Mouse (Mus musculus): ENCODE measurements around the gene Nphs1.
"Not testable (repeated sequence)": the region's sequence is repeated elsewhere in the genome, so short reads cannot be mapped to it uniquely, and the experiment has no call there.

Nphs1 gene

DNA sequence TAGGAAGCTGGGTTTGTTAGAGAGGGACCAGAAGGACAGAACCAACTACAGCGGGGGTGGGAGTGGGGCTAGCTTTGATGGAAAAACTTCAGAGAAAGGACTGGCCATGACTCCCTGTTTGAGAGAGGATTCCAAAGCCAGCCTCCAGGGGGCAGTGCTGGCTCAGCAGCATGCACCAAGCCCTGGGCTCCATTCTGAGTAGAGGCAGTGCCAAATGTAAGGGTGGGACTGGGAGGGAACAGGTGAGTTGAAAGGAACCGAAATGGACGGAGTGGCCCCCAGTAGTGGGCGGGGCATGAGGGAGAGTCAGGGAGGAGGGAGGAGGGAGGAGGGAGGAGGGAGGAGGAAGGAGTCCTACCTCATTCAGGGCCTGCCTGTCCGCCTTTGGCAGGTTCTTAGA is 17.4 kb upstream of the Nphs1 start:
- peak; percentile 39 to 72 for DNase-seq (ENCODE audit: low spot score in 2 of 2)

DNA sequence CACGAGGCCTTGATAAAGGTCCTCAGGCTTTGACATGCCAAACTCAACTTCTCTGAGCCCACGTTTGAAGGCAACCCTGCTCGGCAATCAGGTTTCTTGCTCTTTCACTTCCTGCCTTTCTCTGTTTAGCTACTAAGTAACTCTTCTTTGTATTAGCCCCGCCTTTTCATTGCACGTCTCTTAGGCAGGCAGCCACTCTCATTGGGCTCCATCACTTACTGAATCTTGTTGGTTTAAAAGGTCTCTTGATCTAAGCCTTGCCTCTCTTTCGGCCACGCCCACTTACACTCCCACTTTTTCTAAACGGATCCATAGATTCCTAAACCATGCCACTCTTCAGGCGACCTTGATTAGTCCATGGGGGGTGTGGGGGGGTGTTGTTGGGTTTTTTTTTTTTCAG is 14.4 kb upstream of the Nphs1 start:
- no peak for DNase-seq (ENCODE audit: low spot score in 2 of 2)

DNA sequence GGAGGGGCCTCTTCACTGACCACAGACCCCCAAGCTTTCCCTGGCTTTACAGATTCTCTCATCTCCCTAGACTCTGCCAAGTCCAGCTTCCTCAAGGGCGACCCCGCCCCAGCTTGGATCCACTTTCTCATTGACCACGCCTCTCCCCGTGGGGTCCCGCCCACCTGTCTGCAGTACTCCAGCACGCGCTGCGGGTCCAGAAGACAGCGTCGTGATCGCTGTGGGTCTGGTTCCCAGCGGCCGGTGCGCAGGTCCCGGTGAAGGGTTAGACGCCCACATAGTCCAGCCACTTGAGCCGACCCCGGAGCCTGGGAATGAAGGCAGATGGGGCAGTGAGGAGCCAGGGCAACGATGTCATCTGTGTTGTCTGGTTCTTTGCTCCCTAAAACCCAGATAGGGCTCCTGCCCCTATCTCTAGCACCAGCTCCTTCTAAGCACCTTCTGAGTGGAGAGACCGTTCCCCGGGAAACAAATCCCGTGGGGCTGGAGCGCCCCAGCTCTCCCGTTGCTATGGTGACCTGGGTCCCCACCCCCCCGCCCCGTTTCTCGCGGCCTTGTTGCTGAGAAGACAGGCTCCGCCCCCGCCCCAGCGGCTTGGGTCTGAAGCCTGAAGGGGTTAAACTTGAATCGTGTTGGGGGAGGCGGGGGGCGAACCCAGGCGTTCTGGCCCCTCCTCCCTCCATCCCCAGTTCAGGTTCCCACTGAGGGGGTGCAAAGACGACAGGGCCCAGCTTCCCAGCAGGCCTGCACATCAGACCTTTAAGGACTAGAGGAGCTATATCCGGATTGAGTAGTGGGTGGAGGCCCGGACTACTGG is 13.8 kb upstream of the Nphs1 start:
- peak in 1 of 2 experiments; percentile 26 for DNase-seq (ENCODE audit: low spot score in 2 of 2)

DNA sequence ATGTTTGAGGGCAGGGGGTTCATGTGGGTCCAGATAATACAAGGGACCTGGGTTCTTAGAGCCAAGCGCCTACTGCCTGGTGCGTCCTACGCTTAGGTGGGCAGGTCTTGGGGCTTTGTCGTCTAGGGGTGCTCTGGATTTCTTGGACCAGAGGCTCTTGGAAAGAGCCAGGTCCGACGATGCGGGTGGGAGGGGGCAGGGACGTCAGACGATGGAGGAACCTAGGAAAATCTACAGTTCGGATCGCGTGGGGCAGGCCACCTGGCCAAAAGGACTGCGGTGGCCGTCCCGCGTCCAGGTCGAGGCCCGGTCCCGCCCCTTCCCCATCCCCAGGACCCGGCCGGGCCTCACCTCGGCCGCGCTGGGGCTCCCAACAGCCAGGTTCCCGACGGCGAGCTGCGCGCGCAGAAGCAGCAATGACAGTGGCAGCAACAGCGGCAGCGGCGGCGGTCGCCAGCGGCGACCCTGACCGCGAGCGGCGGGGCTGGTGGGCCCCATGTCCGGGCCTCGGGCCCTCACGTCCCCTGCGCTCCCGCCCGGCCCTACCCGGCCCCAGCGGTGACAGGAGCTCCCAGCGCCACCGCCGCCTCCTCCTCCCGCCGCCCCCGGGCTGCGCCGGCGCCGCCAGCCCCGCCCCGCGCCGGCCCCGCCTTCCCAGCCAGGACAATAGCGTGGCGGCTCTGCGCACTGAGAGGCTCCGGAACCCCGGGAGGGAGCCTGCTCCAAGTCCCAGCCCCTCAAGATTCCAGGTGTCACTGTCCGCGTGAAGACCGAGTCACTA is 13.0 kb upstream of the Nphs1 start, which contains the start of gene Aplp1:
Gene Aplp1, minus strand, starts transcription at position 565 of the 781 bp plus-strand sequence.
- DNase-seq (ENCODE audit: low spot score in 2 of 2) = peak in 1 of 2 experiments; percentile 43

DNA sequence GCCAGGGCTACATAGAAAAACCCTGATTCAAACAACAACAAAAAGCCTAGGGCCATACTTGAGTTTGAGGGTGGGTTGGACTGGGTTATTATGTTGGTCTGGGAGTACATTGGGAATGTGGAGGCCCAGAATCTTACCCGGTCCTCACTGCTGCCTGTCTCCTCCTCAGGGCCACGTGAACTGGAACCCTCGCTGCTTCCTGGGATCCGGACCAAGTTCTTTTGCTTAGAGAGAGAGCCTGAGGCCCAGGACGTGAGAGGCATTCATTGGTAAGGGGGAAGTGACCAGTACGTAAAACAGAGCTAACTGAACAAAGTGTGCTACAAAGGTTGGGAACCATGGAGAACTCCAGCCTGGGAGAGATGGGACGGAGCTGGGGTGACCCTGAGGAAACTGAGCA is 7.9 kb upstream of the Nphs1 start:
- DNase-seq (ENCODE audit: low spot score in 2 of 2) = no peak

DNA sequence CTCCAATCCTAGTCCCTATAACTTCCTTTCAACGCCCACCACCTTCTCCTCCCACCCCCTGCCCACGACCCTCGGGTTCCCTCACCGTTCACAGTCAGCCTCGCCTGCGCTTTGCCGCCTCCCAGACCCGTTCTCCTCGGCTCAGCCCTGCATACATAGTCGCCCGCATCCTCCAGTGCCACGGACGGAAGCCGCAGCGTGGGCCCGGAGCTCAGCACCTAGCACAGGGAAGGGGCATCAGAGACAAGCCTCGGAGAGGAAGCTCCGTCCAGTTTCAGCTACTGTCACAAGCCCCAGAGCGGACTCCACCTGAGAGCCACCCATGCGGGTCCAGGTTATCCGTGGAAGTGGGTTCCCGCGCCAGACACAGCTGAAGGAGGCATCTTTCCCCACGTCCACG is 4.8 kb upstream of the Nphs1 start:
- DNase-seq (ENCODE audit: low spot score in 2 of 2) = no peak

DNA sequence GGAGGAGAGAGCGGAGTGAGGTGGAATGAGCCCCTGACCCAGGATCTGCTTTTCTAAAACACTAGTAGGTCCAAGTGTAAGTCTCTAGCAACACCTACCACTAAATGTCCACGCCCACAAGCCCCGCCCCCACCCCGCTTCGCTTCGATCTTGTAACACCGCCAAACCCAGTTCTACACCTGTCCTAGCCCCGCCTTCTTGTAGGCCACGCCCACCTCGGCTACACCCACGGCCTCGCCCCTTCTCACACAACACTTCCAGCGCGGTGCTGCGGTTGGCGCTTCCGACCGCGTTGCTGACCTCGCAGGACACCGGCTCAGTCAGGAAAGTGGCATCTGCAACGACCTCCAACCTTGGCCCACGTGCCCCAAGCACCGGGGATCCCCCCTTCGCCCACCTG is 4.3 kb upstream of the Nphs1 start:
- DNase-seq (ENCODE audit: low spot score in 2 of 2) = peak in 1 of 2 experiments; percentile 71

DNA sequence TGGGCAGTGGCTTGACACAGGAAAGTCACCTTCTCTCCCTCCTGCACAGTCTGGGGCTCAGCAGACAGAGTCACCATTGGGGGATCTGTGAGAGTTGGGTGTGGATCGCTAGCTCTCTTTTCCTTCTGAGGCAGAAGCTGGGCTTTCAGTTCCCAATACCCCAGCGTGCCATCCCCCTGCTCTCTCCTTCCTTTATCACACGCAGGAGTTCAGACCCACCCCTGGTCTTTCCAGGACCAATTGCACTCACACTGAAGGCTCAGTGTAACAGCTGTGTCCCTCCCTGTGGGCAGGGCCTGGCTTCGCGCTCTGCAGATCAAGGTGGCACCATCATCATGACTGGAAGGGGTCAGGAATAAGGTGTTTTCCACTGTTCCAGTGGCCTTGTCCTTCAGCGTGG is 3.9 kb upstream of the Nphs1 start:
- DNase-seq (ENCODE audit: low spot score in 2 of 2) = no peak

DNA sequence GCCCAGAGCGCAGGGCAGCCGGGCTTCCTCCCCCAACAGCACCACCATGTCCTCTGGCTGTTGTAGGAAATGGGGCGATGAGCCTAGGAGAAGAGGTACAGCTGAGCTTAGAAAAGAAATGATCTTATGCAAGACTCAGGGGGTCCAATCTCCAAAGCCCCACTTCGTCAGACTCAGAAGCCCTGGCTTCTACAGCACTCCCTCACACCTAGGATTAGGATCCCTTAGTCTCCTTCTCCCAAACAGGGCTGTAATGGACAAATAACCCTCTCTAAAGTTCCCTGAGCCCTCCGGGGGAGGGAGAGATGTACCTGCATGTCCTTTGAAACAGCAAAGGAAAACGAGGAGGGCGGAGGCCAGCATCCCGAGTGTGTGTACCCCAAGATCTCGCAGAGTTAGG is 1.6 kb upstream of the Nphs1 start:
- DNase-seq (ENCODE audit: low spot score in 2 of 2) = no peak

DNA sequence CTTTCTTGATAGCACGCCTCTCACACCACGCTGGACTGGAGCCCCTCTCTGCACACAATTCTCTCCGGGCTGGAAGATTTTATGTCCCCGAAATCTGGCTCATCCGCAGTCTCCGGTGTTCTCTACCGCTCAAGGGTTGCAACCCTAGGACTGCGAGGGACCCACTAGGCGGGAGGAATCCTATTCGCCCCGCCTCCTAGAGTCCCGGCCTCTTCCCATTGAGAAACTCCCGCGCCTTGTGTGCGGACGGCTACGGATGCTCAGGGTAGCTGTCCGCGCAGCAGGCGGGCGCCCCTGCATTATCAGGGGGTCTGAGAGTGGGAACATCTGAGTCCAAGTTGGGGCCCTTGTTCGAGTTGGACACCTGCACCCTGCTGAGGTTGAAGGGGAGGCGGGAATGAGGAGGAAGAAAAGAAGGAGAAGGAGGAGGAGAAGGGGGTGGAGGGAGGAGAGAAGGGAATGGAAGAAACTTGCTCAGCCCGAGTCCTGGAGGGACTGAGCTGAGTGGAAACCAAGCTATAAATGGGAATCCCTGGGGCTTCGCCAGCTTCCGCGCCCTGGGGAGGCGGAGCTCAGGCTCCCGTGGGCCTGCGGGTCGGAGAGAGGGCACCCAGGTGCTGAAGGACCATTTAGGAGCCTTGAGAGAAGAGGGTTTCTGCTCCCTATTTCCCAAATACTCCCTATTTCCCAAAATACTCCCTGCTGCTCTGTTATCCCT is 1.0 kb upstream of the Nphs1 start:
- DNase-seq (ENCODE audit: low spot score in 2 of 2) = no peak

DNA sequence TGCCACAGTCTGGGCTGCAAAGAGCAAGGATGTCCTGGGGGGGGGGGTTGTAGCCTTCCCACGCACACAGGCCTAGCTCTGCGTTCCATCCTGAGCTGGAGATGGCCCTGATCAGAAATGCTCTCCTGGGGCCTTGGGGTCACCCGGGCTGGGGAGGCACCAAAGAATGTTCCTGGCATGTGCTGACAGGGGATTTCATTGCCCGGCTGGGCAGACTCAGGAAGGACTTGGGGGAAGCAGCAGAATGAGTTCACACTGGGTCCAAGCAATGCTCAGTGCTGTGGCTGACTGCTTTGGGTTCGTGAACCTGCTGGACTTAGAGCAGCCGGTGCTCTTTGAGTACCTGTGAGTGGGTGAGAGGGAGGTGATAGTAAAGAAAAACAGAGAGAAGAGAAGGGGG is 1.4 kb downstream of the Nphs1 start:
- no peak for DNase-seq (ENCODE audit: low spot score in 2 of 2)

DNA sequence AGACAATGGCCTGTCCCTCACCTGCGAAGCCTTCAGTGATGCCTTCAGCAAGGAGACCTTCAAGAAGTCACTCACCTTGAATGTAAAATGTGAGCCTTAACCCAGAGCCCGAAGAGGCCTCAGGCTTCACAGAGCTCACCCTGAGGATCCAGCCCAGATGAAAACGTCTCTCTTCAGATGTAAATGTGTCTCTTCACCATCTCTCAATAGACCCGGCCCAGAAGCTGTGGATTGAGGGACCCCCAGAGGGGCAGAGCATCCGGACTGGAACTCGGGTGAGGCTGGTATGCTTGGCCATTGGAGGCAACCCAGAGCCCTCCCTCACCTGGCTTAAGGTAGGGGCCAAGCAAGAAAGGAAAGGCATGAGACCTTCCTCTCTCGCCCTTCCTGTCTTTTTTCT is 5.5 kb downstream of the Nphs1 start:
- DNase-seq (ENCODE audit: low spot score in 2 of 2) = no peak

DNA sequence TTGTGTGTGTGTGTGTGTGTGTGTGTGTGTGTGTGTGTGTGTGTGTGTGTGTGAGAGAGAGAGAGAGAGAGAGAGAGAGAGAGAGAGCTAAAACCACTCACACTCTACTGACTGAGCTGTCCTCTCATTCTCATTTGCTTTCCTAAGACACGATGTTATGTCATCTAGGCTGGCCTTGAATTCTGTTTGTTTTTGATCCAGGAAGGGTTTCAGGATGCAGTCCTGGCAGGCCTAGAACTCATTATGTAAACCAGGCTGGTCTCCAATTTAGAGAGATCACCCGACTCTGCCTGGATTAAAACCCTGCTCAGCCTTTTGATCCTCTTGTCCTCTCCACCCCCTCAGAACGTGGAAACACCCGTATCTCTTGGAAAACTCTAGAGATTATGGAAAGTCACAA is 5.9 kb downstream of the Nphs1 start:
- no peak for DNase-seq (ENCODE audit: low spot score in 2 of 2)

DNA sequence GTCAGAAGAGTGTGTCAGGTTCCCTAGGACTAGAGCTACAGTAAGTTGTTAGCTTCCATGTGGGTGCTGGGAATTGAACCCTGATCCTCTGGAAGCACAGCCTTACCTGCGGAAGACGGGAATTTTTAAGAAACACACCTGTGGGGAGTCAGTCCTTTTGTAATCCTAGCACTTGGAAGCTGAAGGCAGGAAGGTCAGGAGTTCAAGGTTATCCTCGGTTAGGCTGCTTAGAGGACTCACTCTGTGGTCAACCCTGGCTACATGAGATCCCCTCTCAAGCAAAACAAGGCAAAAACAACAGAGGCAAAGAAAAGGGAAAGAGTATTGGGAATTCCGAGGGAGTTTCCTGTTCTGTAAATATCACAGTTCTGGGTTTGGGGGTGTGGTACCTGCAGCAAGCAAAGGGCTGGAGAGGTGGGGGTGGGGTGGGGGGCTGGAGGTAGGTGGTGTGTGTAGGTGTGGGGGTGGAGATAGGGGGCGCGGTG is 6.7 kb downstream of the Nphs1 start:
- DNase-seq (ENCODE audit: low spot score in 2 of 2) = no peak

DNA sequence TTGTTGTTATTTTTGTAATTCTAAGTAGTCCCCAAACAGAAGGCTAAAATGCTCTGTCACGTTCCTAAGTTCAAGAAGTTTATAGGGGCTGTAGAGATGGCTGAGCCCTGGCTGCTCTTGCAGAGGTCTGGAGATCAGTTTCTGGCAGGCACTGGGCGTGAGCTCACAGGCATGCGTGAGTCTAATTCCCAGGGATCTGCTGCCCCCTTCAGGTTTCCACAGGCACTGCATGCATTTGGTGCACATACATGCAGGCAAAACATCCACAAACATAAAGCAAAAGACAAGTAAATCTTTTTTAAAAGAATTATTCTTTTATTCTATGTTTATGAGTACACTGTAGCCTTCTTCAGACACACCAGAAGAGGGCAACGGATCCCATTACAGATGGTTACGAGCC is 14.3 kb downstream of the Nphs1 start:
- peak in 1 of 2 experiments; percentile 61 for DNase-seq (ENCODE audit: low spot score in 2 of 2)

DNA sequence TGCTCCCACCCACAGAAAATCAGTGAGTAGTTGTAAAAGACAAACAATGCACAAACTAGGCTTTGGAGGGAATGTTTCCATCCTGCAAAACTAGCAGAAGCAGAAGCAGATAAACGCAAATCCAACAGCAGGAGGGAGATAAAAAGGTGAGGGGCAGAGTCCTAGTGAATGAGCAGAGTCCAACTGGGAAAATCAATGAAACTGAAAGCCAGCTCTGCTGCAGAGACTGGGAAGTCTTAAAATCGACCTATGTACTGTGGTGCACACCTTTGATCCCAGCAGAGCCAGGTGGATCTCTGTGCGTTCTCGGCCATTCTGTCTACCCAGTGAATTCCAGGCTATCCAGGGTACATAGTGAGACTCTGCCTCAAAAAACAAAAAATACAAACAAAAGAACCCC is 16.9 kb downstream of the Nphs1 start:
- DNase-seq (ENCODE audit: low spot score in 2 of 2) = no peak

DNA sequence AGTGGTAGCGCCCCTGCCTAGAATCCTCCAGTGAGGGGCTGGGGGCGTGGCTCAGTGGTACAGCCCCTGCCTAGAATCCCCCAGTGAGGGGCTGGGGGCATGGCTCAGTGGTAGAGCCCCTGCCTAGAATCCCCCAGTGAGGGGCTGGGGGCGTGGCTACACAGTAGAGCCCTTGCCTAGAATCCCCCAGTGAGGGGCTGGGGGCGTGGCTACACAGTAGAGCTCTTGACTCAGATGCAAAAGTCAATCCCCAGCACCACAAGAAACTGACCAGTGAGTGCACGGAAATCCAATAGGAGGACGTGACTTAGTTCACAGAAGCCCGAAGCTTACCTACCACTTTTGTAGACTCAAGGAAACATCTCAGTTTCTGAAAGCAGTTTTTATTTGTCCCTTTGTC is 18.0 kb downstream of the Nphs1 start:
- not testable (repeated sequence) for DNase-seq (ENCODE audit: low spot score in 2 of 2)

DNA sequence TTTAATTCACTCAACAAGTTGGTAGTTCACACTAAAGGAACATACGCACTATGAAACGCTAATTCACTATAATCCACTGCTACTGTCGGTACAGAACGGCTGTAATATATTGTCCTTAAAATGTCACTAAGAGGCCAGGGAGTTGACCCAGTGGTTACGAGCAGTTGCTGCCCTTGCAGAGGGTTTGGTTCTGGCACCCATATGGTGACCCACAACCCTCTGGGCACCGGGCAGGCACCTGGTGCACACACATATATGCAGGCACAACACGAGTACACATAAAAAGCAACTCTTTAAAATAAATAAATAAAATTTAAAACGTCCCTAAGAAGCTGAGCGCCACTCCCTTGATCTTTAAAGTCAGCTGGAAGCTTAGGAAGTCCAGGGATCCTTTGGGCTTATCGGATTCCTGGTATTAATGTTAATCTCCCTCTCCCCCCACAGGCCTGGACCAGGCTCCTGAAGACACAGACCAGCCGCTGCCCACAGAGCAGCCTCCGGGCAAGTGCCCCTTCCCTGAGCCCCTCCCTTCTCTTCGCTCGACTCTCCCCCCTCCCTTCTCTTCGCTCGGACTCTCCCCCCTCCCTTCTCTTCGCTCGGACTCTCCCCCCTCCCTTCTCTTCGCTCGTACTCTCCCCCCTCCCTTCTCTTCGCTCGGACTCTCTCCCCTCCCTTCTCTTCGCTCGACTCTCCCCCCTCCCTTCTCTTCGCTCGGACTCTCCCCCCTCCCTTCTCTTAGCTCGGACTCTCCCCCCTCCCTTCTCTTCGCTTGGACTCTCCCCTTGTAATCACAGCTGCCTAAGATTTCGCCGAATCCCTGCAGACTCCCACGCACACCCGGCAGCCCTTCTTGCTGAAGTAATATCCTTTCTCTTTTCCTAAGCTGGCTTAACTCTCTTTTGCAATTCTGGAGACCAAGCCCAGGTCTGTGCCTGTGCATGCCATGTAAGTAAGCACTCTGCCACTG is 19.6 kb downstream of the Nphs1 start:
- no peak for DNase-seq (ENCODE audit: low spot score in 2 of 2)

DNA sequence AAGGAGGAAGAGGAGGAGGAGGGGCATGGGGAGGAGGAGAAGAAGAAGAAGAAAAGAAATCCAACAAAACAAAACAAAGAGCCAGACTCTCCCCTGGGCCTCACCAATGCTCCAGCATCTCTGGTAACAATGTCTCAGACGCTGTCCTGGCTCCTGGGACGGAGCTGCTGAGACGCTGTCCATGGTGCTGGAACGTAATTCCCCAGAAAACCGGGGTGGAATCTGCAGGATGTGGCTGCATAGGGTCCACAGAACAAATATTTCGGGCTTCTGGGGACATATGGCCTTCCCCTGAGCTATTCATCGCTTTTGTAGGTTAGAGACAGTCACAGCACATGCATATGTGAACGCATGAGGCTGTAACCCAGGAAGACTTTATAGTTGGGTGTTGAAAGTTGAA is 26.1 kb downstream of the Nphs1 start:
- no peak for DNase-seq (ENCODE audit: low spot score in 2 of 2)

DNA sequence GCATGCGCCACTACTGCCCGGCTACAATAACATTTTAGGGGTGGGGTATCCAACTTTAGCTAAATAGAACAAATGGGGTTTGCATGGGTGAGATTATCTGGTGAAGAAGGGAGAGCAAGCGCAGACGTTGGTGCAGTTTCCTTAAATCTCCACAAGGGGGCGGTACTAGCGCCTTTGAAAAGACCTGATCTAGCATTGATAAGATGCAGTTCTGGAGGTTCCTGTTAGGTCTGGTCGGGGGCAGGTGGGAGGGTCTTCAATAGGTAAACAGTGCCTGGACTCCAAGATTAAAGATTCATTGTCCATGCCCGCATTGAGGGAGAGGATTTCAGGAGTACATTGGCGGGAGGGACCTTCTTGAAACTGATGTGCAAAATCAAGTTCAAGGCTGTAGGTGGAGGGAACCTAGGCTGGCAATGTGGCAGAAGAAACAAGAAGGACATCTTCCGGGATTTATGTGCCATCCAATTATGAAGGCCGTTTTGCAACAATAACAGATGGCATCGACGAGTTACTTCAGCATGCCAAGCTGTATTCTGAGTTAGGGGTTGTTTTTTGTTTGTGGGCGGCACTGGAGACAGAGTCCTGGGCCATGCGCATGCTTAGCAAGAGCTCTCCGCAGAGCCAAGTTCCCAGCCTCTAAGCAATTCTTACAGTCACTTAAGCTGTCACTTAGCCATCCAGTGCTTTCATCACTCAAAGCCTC is 32.3 kb downstream of the Nphs1 start:
- DNase-seq (ENCODE audit: low spot score in 2 of 2) = peak; percentile 25 to 63

DNA sequence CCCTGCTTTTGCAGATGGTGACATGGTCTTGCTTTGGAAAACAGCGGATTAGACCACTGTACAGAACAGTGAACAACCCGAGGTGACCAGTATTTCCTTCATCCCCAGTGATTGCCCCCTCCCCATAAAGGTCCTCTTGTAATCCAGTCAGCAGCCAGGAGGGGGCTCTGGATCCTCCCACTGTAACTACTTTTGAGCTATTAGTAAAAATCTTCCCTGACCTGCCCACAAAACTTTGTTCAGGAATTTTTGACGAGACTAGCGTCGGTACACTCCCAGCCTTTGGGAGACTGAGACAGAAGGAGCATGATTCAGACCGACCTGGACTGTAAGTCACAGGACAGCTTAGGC is 32.8 kb downstream of the Nphs1 start:
- no peak for DNase-seq (ENCODE audit: low spot score in 2 of 2)

Measured in spleen, postnatal 10 days (tissue).